Mouse (Mus musculus): ENCODE results near the gene Hipk1. TPM values are rescaled to one million over a fixed set of nuclear protein-coding genes. Genes with fewer than 3 reads are reported as not detected.

Gene Hipk1
- total RNA-seq, 2 experiments from 2014 or later: 120 to 165 TPM

- DNase-seq: no peak
Measured at GRCm38 (mm10) chr3:103745001-103745770, 46.2 kb downstream of the Hipk1 start.

- no peak for DNase-seq
Measured at GRCm38 (mm10) chr3:103743208-103743607, 48.2 kb downstream of the Hipk1 start.

GRCm38 (mm10) chr3:103740342-103740741 is 51.0 kb downstream of the Hipk1 start:
- no peak for DNase-seq

GRCm38 (mm10) chr3:103739329-103739728 is 52.0 kb downstream of the Hipk1 start, which contains the start of gene Gm10964:
TSS of gene Gm10964 (plus strand) at chr3:103739366.
- DNase-seq: no peak

- DNase-seq: peak; percentile 84 to 92
Measured at GRCm38 (mm10) chr3:103737778-103738571, 53.4 kb downstream of the Hipk1 start, which contains the start of gene Olfml3. TSS of gene Olfml3 (minus strand) at chr3:103738001.

- peak; percentile 36 to 41 for DNase-seq
Measured at GRCm38 (mm10) chr3:103737061-103737754, 54.2 kb downstream of the Hipk1 start.

GRCm38 (mm10) chr3:103735776-103736600 is 55.4 kb downstream of the Hipk1 start:
- no peak for DNase-seq

GRCm38 (mm10) chr3:103734696-103735519 is 56.5 kb downstream of the Hipk1 start:
- peak; percentile 23 to 29 for DNase-seq

GRCm38 (mm10) chr3:103733799-103734695 is 57.3 kb downstream of the Hipk1 start:
- no peak for DNase-seq

GRCm38 (mm10) chr3:103733176-103733575 is 58.2 kb downstream of the Hipk1 start:
- DNase-seq: no peak

- DNase-seq: no peak
Measured at GRCm38 (mm10) chr3:103732116-103732515, 59.2 kb downstream of the Hipk1 start.

GRCm38 (mm10) chr3:103729850-103730249 is 61.5 kb downstream of the Hipk1 start:
- no peak for DNase-seq

- no peak for DNase-seq
Measured at GRCm38 (mm10) chr3:103727813-103728326, 63.5 kb downstream of the Hipk1 start.

GRCm38 (mm10) chr3:103726642-103727041 is 64.7 kb downstream of the Hipk1 start:
- DNase-seq: no peak

- no peak for DNase-seq
Measured at GRCm38 (mm10) chr3:103724137-103724536, 67.2 kb downstream of the Hipk1 start.

GRCm38 (mm10) chr3:103718728-103719127 is 72.6 kb downstream of the Hipk1 start:
- DNase-seq: no peak

- DNase-seq: no peak
Measured at GRCm38 (mm10) chr3:103716774-103717760, 74.3 kb downstream of the Hipk1 start.
